Mouse (Mus musculus): ENCODE results near the gene Cd82.
A peak's percentile ranks its signal among the peaks of the same experiment; 100 is the strongest.

DNA sequence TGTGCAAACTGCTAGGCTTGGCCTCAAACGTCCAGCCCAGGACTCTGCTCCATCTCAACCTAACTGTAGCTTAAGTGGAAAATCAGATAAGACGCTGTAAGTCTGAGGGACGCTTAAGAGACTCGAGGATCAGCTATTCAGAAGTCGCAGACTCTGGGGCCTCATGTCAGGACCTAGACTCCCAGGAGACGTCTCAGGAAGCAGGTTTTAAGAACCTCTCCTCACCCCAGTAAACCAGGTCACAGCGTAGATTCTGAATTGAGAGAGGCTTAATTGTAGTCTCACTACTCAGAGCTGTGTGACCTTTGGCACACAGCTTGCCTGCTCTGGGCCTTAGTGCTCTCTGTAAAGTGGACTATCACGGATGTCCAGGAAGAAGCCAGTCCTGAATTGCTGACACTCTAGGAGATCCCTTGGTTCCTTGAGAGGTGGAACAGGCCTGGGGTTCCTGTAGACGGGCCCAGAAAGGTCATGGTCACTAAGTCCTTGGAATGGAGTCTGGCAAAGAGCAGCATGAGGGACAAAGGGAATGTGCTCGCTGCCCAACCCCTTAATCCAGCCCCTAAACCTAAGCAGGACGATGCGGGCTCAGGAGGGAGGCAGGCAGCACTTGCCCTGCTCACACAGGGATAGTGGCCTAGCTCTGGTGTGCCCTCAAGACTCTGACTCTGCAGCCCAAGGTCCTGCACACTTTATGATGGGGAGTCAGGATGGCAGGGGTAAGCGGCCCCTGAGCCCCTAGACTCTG lies 16.2 kb downstream of the Cd82 start:
- TF ChIP-seq TAL1 (IDR thresholded peaks at IDR 0.05; ENCODE audit: low read length) (no peak), GATA1 (IDR thresholded peaks at IDR 0.05; ENCODE audit: low read length) (peak; percentile 60)
